Mouse (Mus musculus) neural tube, embryonic 11.5 days (tissue): Measurements from ENCODE around the gene Fhdc1. TPM values are rescaled to one million over a fixed set of nuclear protein-coding genes. Genes with fewer than 3 reads are reported as not detected.

Source experiments
- ATAC-seq: fragments of 200-750 bp; cut with Nextera tagmentation; 2 replicates; pipeline ENCODE4 v1.8.0; 2017; ENCODE audit warnings: moderate number of reproducible peaks, mild to moderate bottlenecking, moderate TSS enrichment, moderate library complexity; ENCODE audit not compliant: insufficient read depth, low FRiP score, low TSS enrichment
- DNase-seq: peaks from one replicate; pipeline ENCODE4 v3.0.0-alpha.2; 2015; ENCODE audit warnings: low spot score
- H3K27ac ChIP-seq: fragments of 300-500 bp; sonication (generic); 2 replicates; pipeline ENCODE4 v1.5.1; 2014; ENCODE audit warnings: low read depth, mild to moderate bottlenecking, low read length
- H3K27me3 ChIP-seq: fragments of 300-500 bp; sonication (generic); 2 replicates; pipeline ENCODE4 v1.6.1; 2014; ENCODE audit warnings: mild to moderate bottlenecking, low read length, mixed read lengths; ENCODE audit not compliant: control insufficient read depth, insufficient read depth
- H3K36me3 ChIP-seq: fragments of 300-500 bp; sonication (generic); 2 replicates; pipeline ENCODE4 v1.6.1; 2014; ENCODE audit warnings: mild to moderate bottlenecking, low read length, moderate library complexity, mixed read lengths; ENCODE audit not compliant: control insufficient read depth, insufficient read depth
- H3K4me1 ChIP-seq: fragments of 300-500 bp; sonication (generic); 2 replicates; pipeline ENCODE4 v1.6.1; 2014; ENCODE audit warnings: low read length, mixed read lengths; ENCODE audit not compliant: control insufficient read depth, insufficient read depth
- H3K4me2 ChIP-seq: fragments of 300-500 bp; sonication (generic); 2 replicates; pipeline ENCODE4 v1.6.1; 2014; ENCODE audit warnings: low read depth, mild to moderate bottlenecking, moderate library complexity
- H3K4me3 ChIP-seq: fragments of 300-500 bp; sonication (generic); 2 replicates; pipeline ENCODE4 v1.5.1; 2014; ENCODE audit warnings: low read depth, low read length
- H3K9ac ChIP-seq: fragments of 300-500 bp; sonication (generic); 2 replicates; pipeline ENCODE4 v1.6.1; 2014; ENCODE audit warnings: mild to moderate bottlenecking, low read length
- H3K9me3 ChIP-seq: fragments of 300-500 bp; sonication (generic); 2 replicates; pipeline ENCODE4 v1.6.1; 2016; ENCODE audit warnings: low read length; ENCODE audit not compliant: control insufficient read depth
- WGBS: fragments of 180-500 bp; shearing (Covaris S2); extraction: QIAGEN DNeasy Blood & Tissue Kit; methylation state at CpG from one replicate; pipeline ENCODE4 v1.1.7; 2014; 5-methylcytosine and 5-hydroxymethylcytosine counted together
- polyA plus RNA-seq: library from polyadenylated mRNA; unstranded; fragments of >200 nt; fragmentation: Nextera tagmentation; extraction: Ambion mirVana; gene quantifications from 2 replicates; pipeline ENCODE4 v1.2.1, GENCODE M21; 2014

Fhdc1 gene
- polyA plus RNA-seq, 1 experiment from 2014 or later: 7.0 TPM

DNA sequence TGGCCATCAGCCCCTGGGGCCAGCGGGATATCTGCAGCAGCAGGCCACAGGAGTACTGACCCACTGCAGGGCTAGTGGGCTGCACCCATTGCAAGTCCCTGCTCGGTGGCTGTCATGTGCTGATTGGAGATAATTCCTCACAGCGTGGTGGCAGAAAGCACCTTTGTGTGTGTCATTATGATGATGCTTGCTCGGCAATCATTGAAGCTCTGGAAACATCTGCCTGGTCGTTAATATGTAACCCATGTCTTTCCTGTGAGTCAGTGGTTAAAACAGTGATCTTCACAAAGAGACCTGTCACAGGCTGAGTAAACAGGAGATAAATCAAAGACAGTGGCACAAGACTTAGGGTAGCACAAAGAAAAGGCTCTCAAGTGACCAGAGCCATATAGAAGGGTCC, 67.3 kb downstream of the Fhdc1 start:
- Histone ChIP-seq H3K27me3 (no peaks in the 10 kb centered on the region), H3K27ac (no peak overlapping the region), H3K9me3 (no peaks in the 10 kb centered on the region), H3K9ac (no peak overlapping the region), H3K36me3 (no peaks in the 10 kb centered on the region), H3K4me3 (no peak overlapping the region), H3K4me1 (0 out of 2 replicates have a peak, but pooled peaks cover 2% of the 10 kb centered on the region), H3K4me2 (no peak overlapping the region)
- WGBS: 30% methylated on average over 5 of the region's 5 CpGs
- no peak for ATAC-seq
- no peak for DNase-seq

GRCm38 (mm10) chr3:84409474-84409862, 70.8 kb downstream of the Fhdc1 start:
- no peak overlapping the region for H3K4me2 ChIP-seq
- no peaks in the 10 kb centered on the region for H3K36me3 ChIP-seq
- H3K9ac ChIP-seq: no peak overlapping the region
- DNase-seq (no peak), ATAC-seq (no peak)
- H3K4me3 ChIP-seq: no peak overlapping the region
- H3K27ac ChIP-seq: no peak overlapping the region
- H3K4me1 ChIP-seq: 0 out of 2 replicates have a peak, but pooled peaks cover 2% of the 10 kb centered on the region
- 80% methylated on average over 3 of the region's 3 CpGs for WGBS
- H3K9me3 ChIP-seq: no peaks in the 10 kb centered on the region
- no peaks in the 10 kb centered on the region for H3K27me3 ChIP-seq

DNA sequence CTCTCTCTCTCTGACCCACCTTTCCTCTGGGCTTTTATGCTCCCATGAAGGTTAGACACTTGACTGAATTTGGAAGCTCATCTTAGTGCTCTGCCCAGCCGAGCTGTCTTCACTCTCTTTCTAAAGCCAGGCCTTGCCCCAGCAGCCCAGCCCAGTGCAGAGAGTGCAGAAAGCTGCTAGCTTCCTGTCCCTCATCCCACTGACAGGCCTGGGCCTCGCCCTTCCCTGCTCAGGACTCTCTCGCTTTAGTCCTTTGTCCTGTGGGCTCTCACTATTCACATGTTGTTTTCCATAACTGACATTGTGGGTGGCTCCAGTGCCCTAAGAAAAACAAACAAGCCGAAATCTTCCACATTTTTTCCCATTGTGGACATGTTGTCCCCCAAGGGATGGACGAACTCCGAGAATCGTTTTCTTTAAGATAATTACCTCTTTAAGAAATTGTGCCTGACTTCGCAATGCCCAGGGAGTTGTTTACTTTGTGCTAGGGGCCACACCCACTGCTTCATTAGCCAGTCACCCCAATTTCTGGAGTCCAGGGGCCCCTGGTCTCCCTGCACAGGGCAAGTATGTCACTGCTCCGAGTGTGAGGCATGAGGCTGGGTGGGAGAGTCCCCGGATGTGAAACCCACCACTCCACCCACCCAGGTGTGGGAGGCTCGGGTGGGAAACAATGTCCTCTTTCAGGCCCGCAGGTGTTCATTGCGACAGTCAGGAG, 71.3 kb downstream of the Fhdc1 start:
- H3K36me3 ChIP-seq: no peaks in the 10 kb centered on the region
- no peaks in the 10 kb centered on the region for H3K9me3 ChIP-seq
- no peak overlapping the region for H3K4me2 ChIP-seq
- H3K27ac ChIP-seq: no peak overlapping the region
- ATAC-seq (no peak), DNase-seq (no peak)
- 0 out of 2 replicates have a peak, but pooled peaks cover 2% of the 10 kb centered on the region for H3K4me1 ChIP-seq
- no peak overlapping the region for H3K9ac ChIP-seq
- no peaks in the 10 kb centered on the region for H3K27me3 ChIP-seq
- WGBS: 64% methylated on average over 13 of the region's 13 CpGs
- no peak overlapping the region for H3K4me3 ChIP-seq

- Histone ChIP-seq H3K27ac (no peak overlapping the region), H3K9ac (no peak overlapping the region), H3K36me3 (no peaks in the 10 kb centered on the region), H3K4me3 (no peak overlapping the region), H3K9me3 (no peaks in the 10 kb centered on the region), H3K4me1 (0 out of 2 replicates have a peak, but pooled peaks cover 2% of the 10 kb centered on the region), H3K4me2 (no peak overlapping the region), H3K27me3 (no peaks in the 10 kb centered on the region)
- WGBS: 86% methylated on average over 4 of the region's 4 CpGs
- no peak for DNase-seq
- ATAC-seq: no peak
Observed at GRCm38 (mm10) chr3:84405523-84405922, 74.7 kb downstream of the Fhdc1 start.

- H3K36me3 ChIP-seq: no peaks in the 10 kb centered on the region
- no peaks in the 10 kb centered on the region for H3K27me3 ChIP-seq
- H3K27ac ChIP-seq: no peak overlapping the region
- WGBS: 64% methylated on average over 5 of the region's 5 CpGs
- no peaks in the 10 kb centered on the region for H3K9me3 ChIP-seq
- H3K9ac ChIP-seq: no peak overlapping the region
- DNase-seq (no peak), ATAC-seq (no peak)
- 0 out of 2 replicates have a peak, but pooled peaks cover 2% of the 10 kb centered on the region for H3K4me1 ChIP-seq
- H3K4me3 ChIP-seq: no peak overlapping the region
- H3K4me2 ChIP-seq: no peak overlapping the region
Observed at GRCm38 (mm10) chr3:84403389-84403788, 76.8 kb downstream of the Fhdc1 start.

- Histone ChIP-seq H3K9me3 (no peaks in the 10 kb centered on the region), H3K4me3 (no peak overlapping the region), H3K27me3 (no peaks in the 10 kb centered on the region), H3K9ac (no peak overlapping the region), H3K4me1 (0 out of 2 replicates have a peak, but pooled peaks cover 2% of the 10 kb centered on the region), H3K36me3 (no peaks in the 10 kb centered on the region), H3K27ac (no peak overlapping the region), H3K4me2 (no peak overlapping the region)
- DNase-seq (no peak), ATAC-seq (no peak)
- WGBS: 33% methylated on average over 2 of the region's 2 CpGs
Observed at GRCm38 (mm10) chr3:84402716-84403115, 77.5 kb downstream of the Fhdc1 start.

DNA sequence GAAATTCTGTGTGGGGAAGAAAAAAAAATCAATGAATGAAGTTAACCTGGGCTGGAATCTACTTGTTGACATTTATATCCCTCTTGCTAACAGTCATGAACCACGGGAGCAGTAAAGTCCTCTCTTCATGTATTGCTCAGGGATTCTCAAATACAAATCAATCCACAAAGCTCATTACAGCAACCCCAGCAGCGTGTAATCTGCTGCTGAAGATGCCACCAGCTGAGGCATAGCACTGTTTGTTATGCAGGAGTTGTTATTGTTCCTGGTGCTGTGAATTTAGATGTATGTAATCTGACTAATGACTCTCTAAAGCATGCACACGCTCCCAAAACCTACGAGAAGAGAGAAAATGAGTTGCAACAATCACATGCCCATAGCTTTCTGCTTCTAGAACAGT, 82.3 kb downstream of the Fhdc1 start:
- H3K27ac ChIP-seq: no peak overlapping the region
- ATAC-seq (no peak), DNase-seq (no peak)
- H3K27me3 ChIP-seq: no peaks in the 10 kb centered on the region
- H3K36me3 ChIP-seq: no peaks in the 10 kb centered on the region
- 0 out of 2 replicates have a peak, but pooled peaks cover 2% of the 10 kb centered on the region for H3K4me1 ChIP-seq
- no peak overlapping the region for H3K9ac ChIP-seq
- no peak overlapping the region for H3K4me3 ChIP-seq
- H3K9me3 ChIP-seq: no peaks in the 10 kb centered on the region
- H3K4me2 ChIP-seq: no peak overlapping the region
- 62% methylated on average over 4 of the region's 4 CpGs for WGBS

- Histone ChIP-seq H3K27me3 (no peaks in the 10 kb centered on the region), H3K9ac (no peak overlapping the region), H3K9me3 (no peaks in the 10 kb centered on the region), H3K4me3 (no peak overlapping the region), H3K4me1 (no peaks in the 10 kb centered on the region), H3K36me3 (no peaks in the 10 kb centered on the region), H3K27ac (no peak overlapping the region), H3K4me2 (no peak overlapping the region)
- DNase-seq (no peak), ATAC-seq (no peak)
- 82% methylated on average over 2 of the region's 2 CpGs for WGBS
Observed at GRCm38 (mm10) chr3:84396240-84396639, 84.0 kb downstream of the Fhdc1 start.

DNA sequence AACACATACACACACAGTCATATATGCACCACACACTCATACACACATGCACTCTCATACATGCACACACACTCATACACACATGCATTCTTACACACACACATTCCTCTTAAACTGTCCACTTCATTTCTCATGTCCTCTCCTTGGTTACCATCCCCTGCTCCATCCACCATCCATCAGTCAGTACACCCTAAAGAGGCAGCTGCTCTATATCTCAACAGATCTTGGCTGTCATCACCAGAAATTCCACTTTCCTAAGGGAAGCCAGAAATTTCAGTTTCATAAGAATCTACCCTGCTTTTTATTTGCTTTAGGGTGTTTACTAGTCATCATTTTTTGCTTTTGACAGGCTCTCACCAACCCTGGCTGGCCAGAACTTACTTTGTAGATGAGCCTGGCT, 84.4 kb downstream of the Fhdc1 start:
- ATAC-seq: no peak
- no peaks in the 10 kb centered on the region for H3K4me1 ChIP-seq
- H3K9me3 ChIP-seq: no peaks in the 10 kb centered on the region
- no peaks in the 10 kb centered on the region for H3K36me3 ChIP-seq
- H3K9ac ChIP-seq: no peak overlapping the region
- H3K27me3 ChIP-seq: no peaks in the 10 kb centered on the region
- H3K4me3 ChIP-seq: no peak overlapping the region
- no peak overlapping the region for H3K27ac ChIP-seq
- DNase-seq: no peak
- no peak overlapping the region for H3K4me2 ChIP-seq
